Mouse (Mus musculus) layer of hippocampus, adult 8-10 months (tissue): ENCODE data around the gene Cdc45. TPM values are rescaled to one million over a fixed set of nuclear protein-coding genes. Genes with fewer than 3 reads are reported as not detected.
"Not testable (repeated sequence)": the region's sequence is repeated elsewhere in the genome, so short reads cannot be mapped to it uniquely, and the experiment has no call there.

ENCODE experiments used
- DNase-seq, 2 experiments: peaks; one replicate each; pipeline ENCODE4 v3.0.0; 2022; ENCODE audit warnings: low spot score in 2 of 2
- total RNA-seq, 4 experiments: library from RNA; stranded (reverse); gene quantifications; 2 replicates each; pipeline ENCODE4 v1.2.4; 2022

The Cdc45 gene
- 1 to 10 TPM; 1.5 to 3.4 (median 2.1) TPM for total RNA-seq

DNA sequence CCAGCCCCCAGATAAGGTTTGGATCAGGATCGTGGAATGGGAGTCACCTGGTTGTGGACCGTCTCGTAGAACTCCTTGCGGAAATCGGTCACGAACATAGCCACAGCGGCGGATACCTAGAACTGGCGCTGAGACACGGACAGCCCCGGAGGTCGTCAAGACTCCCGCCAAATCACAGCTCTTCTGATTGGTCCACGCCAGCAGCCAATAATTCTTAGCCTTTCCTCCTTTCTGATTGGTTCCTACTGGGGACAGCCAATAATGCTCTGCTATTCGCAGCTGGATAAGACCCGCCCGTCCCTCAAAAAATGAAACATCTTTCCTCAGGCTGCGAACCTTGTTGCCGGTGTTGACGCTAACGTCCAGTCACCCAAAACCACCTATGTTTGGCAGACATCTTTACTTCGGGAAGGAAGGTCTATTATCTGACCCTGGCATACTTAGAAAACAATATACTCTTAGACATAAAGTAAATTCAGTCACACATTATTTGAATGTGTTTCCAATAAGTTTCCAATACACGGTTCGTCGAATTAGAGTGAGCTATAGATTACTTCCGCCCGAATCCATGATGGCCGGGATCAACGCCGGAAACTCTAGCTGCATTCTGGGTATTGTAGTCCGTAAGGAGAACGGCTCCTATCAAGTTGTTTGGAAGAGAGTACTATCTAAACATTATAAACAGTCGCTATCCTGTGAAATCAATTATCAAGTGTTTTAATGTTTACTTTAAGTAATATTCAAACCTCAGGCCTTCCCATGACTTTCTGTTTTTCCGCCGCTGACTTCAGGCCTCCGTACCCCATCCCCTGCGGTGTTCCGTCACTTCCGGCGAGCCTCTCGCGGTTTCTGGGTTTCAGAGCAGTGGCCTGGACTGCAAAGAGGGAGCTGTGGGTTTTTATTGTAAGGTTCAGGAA lies at the start of gene Cdc45, which contains the start of gene Ufd1:
Gene Cdc45, minus strand, starts transcription at position 520 of the 917 bp plus-strand sequence.
Gene Ufd1, plus strand, starts transcription at position 312 of the 917 bp plus-strand sequence.
- peak; percentile 87 to 91 for DNase-seq

DNA sequence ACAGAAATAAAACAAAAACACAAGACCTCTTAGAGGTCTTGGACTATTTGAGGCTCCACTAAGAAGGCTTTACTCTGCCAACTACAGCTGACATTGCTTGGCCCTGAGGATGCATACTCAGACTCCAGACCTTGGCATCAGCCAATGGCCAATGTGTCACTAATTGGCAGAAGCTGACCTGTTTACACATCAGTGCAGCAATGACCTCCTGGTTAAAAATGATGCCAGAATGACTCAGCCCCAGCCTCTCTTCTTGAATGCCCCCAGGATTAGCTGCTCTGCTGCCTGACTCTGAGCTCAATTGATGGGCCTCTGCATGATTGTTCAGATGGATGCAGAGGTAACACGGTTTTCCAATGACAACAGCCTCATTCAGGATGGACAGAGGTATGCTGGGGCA lies 48.4 kb upstream of the Cdc45 start:
- DNase-seq: no peak

DNA sequence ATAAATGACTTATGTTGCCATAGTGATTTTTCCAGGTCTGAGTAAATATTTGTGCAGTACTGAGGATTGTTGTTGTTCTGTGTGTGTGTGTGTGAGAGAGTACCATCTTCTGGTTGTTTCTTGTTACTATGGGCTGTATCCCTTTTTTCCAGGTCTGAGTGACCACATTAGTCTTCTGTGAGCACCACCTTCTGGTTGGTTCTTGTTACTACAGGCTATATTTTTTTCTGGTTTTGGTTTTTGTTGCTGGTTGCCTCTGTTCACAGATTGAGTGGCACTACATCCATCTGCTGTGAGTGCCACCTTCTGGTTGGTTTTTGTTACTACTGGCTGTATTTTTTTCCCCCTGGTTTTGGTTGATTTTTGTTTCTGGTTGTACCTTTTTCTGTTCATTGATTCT lies 46.8 kb upstream of the Cdc45 start:
- peak in 1 of 2 experiments; percentile 21 for DNase-seq

DNA sequence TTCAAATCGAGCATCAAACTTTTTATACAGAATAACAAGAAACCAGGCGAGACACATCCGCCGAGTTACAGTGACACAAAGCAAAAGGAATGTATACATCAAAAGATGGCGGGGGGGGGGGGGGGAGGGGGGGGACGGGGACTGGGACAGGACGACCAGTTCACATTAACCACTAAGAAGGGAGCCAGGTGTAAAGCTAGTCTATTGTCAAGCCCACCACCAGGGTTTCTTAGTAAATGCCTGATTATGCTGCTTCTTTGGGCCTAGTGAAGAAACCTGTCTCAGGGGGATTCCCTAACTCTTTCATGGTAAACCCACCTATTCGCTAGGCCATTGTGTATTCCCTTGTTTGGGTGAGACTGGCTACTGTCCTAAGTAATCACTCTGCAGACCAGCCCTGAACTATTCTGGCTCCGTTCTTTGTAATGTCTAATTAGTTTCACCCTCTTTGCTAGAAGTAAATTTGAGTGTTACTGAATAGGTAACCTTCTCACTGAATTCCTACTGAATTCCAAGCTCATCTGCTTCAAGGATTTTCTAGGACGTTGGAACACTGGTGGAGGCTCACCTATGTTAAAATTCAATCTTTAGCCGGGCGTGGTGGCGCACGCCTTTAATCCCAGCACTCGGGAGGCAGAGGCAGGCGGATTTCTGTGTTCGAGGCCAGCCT lies 37.9 kb upstream of the Cdc45 start:
- not testable (repeated sequence) for DNase-seq

DNA sequence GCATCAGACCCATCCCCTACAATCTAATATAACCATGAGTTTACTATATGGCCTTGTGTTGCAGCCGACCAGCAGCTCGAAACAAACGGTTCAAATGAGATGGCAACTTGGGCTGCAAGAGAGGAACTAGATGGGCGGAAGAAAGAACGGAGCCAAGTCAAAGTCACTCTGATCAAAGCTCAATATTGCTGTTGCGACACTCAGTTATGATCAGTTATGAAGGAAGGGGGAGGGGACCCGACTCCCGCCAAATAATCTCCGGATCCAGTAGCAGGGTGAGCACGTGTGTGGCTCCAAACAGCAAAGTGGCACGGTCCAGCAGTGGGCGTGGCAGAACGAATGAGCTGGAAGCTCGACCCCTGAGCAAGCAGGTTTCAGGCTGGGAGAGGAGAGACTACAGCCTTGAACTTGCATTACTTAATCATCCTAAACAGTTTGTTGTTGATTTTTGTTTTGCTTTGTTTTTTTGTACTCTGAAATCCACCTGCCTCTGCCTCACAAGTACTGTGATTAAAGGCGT lies 34.6 kb upstream of the Cdc45 start:
- no peak for DNase-seq

DNA sequence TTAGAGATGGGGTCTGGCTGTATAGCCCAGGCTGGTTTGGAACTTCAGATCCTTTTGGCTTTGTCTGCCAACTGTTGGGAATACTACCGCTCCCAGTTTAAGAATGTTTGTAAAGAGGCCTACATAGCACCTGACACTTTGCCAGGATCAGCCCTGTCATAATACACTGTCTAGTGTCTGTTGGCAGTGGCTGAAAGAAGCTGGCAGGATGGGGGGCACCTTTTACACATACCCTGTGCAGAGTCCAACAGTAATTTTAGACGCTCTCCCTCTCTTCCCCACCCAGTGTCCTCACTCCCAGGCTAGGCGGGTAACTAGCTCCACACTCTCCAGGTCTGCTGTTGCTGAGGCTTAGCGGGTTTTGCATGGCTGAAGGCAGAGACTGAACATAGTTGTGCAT lies 26.6 kb upstream of the Cdc45 start:
- DNase-seq: no peak

DNA sequence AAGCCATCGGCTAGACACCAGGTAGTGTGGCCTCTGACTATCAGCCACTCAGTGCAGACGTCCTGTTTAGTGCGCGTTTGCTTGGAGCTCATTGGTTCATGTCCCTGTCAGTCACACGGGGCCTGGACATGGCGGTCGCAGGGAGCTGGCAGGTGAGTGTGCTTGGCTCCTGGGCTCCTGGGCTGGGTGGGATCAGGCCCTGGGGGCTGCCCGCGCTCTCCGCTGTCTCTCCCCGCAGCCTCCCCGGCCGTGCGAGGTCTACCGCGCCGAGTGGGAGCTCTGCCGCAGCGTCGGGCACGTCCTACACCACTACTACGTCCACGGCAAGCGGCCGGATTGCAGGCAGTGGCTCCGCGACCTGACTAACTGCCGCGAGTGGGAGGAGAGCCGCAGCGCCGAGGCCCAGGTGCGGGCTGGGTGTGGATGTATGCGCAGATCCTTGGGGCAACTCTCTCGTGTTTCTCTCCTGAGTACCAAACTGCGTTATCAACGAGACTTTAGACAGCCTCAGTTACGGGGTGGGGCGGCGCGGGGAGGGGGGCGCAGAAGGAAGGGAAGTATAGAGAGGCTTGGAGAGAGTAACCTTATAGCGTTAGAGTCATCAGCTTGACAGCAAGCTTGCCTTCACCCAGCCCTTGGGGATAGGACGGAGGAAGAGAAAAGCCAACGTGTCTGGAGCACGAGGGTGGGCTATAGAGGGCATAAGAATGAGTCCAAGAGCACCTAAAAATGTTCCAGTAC lies 24.9 kb upstream of the Cdc45 start, which contains the start of the genes 2510002D24Rik and Gm28539:
Gene 2510002D24Rik, plus strand, starts transcription at position 111 of the 741 bp plus-strand sequence.
Gene Gm28539, plus strand, starts transcription at position 117 of the 741 bp plus-strand sequence.
- peak; percentile 89 to 95 for DNase-seq

DNA sequence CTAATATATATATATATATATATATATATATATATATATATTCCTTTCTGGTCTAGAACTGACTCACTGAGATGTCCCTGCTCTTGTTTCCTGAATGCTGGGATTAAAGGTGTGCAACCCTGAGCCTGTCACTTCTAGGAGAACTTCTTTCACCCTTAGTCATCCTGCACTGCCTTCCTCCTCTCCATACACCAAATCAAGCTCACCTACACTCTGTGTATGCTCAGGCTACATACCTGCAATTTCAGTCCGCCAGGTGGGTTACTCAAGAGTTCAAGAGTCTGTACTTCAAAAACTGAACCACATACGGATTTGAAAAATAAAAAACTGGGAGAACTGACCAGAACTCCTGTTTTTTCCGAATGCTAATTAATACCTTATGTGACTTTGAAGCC lies 24.3 kb upstream of the Cdc45 start:
- no peak for DNase-seq

DNA sequence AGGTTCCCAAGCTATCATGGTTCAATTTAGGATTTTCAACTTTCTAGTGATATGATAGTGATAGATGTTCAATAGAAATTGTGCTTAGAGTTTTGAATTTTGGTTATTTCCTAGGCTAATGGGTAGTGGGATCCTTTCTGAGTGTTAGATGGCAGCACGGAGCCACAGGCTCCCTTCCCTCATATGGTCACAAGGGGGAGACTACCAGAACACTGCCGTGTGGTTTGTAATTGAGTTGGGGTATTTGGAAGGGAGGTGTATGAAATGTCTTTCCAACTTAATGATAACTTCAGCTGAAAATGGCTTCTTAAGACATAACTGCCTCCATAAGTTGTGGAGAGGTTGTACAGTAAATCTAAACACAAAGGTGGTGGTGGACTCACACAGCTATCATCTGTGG lies 21.7 kb upstream of the Cdc45 start:
- no peak for DNase-seq

DNA sequence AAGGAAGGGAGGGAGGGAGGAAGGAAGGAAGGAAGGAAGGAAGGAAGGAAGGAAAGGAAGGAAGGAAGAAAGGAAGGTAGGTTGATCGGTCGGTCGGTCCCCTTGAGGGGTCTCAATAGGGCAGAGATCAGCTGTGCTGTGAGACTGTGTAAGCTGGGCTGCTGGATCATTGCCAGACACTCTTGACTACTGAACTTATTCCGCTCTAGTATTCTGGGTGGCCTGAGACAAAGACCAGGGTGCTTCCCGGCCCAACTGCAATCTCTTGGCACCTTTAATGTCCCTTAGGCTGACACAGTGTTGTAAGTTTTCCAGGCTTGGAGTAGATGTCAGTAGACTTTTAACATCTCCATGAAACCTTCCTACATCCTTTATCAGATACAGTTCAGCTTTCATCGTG lies 17.3 kb upstream of the Cdc45 start:
- no peak for DNase-seq

DNA sequence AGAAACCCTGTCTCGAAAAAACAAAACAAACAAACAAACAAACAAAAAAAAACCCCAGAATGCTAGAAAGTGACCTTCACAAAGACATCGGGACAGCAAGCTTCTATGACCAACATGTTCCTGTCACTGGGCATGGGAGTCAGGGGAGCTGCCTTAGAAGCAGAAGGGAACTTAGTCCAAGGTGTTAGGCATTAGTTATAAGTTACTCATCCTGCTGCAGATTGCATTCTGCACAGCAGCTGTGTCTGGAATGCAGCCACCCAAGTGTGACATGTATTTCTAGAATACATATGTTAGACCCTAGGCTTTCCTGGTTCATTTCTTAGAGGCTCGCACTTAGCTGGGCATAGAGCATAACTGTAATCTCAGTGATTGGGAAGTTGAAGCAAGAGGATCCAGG lies 16.8 kb upstream of the Cdc45 start:
- DNase-seq: no peak

DNA sequence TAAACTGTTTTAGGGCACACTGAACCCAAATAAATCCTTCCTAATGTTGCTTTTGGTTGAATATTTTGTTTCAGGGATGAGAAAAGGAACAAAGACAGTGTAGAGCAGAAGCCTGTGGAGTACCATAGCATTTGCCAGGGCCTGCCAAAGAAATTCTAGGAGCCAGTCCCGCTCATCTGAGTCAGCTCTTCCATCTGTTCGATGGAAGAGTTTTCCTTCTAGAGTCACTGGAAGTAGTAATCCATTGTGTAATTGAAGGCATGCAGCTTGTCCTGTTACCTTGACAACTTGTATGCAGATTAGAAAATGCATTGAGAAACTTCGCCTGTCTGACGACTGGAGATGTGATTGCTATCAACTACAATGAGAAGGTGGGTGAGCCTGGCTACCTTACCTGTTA lies 11.1 kb upstream of the Cdc45 start:
- DNase-seq: peak; percentile 54 to 61

DNA sequence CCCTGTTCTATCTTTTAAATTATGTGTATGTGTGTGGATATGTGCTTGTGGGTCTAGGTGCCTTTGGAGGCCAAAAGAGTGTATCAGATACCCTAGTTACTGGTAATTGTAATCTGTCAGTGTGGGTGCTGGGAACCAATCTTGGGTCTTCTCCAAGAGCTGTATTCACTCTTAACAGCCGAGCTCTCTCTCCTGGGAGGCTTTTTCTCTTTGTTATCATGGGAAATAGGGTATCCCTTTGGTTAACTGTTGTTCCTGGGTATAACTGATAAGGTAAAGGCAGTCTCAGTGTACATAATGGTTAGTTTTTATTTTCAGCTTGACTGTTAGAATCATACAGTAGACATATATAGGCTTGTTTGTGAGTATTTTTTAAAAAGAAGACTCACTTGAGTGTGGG lies 10.6 kb upstream of the Cdc45 start:
- DNase-seq: no peak

DNA sequence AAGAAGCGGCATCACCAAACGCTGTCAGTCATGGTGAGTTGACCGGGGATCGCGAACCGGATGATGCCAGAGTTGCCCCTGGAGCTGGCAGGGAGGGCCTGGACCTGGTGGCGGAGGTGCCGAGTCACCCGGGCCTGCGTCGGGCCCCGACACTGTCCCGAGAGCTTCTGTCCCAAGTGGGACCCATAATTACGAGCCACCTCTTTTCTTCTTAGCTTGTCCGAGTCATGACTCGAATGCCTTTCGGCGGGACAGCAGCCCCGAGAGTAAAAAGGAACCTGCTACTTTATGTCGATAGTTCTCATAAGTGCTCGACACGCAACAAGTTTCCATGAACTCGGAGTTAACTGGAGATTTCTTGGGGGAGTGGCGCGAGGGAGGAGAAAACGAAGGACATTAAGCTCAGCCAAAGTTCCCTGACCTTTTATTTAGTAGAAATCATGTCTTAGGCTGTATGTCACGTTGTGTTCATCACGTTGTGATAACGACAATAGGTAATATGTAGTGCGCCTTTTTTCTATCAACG lies 661 bp upstream of the Cdc45 start:
- no peak for DNase-seq

DNA sequence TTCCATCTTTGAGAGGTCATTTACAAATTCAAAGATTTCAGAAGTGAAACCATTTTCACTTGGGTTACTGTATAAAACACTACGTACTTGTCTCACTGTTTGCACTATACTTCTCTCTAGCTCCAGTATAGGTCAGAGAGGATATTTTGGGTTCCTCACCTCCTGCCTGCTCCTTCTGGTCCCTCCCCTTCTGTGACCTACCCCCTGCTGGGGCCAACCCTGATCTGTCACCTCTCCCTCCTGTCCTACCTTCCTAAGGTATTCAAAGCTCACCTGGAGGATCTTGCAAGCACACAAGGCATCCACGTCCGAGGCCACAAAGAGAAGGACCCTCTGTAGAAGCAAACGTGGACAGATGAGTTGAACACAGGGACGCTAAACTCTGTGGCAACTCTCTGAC lies 755 bp downstream of the Cdc45 start:
- DNase-seq: no peak

DNA sequence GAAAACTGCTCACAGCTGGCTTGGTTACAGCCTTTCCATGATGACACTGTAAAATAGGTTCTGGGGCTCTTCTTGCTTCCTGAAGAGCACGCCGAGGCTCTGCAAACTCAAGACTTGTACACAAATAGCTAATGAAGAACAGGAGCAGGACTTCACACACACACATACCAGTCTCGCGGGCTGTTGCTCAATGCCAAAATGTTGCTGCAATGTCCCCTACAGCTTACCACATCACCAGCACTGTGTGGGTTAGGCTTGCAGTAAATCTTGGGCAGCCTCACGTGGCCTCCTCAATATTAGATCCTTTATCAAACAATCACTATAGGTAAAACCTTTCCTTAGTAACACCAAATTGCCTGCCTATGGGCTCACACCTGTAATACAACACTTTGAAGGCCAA lies 2.8 kb downstream of the Cdc45 start:
- DNase-seq: no peak

DNA sequence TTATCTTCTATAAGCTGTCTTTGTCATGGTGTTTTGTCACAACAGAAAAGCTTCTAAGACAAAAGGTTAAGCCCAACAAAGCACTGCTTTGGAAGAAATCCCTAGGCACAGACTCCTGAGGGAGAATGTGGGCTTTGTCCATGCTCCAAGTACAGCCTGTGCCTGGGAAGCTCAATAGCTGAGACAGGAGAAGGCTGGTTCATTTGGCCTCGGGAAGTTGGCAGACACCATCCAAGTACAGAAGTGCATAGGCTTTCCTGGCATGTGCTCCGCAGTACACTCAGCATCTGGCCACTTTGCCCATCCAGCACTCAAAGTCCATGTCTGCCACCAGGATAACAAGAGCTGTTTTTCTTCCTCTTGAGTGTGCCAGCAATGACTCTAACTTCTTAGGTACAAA lies 6.0 kb downstream of the Cdc45 start:
- DNase-seq: no peak

DNA sequence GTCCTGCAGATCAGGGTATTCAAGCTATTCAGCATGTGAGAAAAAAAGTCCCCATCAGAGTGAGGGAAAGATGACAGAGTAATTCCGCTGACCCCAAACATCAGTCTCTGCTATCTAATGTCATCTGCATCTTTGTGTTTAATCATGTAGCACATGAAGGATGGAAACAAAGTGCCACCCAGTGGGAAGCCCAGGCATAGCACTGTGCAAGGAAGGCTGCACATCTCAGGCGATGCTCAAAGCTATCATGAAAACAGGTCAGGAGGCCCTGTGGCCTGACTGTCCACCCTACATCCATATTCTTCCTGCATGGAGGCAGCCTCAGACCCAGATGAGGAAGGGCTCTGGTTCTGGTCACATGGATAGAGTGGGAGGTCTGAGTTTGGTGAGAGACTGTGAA lies 12.9 kb downstream of the Cdc45 start:
- DNase-seq: peak; percentile 35 to 74

DNA sequence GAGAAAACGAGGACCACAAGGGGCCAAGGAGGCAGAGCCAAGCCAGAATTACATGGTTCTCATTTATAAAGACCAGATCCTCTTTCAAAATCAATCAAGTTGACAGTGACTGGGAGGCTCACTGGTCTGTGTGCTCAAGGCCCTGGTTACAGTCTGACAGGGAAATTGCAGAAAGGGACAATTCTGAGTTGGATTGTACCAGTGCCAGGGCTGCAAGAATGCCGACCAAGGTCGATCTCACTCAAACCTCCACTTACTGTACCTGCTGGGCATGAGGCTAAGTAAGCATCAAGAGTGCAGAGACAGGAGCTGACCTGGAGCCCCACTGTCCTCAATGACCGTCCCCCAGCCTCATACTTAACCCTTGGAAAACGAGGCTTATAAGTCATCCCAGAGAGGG lies 13.6 kb downstream of the Cdc45 start:
- DNase-seq: no peak

DNA sequence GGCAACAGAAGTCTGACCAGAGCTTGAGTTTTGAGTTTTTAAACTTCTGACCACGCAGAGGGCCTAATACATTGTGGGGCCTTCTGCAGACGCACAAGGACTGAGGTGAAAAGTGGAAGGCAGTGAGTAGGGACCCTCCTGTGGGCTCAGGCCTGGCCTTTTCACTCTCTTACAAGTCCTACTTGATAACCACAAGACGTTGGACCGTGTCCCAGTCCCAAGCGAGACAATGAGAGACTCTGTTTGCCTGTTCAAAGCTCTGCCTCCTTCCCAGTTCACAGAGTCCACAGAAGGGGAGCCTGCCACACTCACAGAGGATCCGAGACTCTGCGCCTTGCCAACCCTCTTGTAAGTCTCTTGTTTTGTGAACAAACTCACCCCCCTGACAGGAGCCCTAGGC lies 15.1 kb downstream of the Cdc45 start:
- no peak for DNase-seq

DNA sequence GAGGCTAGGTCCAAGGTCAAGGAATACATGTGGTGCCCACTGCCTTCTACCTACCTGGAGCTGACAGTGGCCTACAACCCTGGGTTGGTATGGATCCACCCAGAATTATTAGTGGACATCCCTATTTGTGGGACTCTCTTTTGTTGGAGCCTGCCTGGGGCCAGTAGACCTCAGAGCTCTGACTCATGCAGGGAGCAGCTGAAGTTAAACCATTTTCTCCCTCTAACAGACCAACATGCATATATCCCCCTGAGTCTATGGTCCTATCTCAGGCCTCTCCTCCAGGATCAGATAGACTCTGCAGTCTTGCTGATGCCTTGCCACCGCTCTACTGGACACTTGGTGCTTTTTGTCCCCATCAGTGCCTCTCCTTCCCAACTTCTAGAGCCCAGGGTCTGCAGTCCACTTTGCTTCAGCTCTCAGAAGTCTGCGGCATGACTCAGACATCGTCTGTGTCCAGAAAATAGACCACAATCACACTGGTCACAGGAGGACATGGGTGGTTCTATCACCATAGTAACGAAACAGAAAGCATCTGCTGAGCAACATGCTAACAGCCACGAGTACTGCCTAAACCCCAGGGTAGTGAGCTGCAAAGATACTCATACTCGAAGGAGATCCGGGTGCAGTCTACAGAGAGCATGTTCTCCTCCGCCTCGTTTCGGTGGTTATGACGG lies 16.4 kb downstream of the Cdc45 start:
- peak; percentile 22 to 23 for DNase-seq
